Mouse (Mus musculus): ENCODE data around the gene Rgp1.

GRCm38 (mm10) chr4:43613060-43613730, 34.7 kb downstream of the Rgp1 start:
- no peak for TF ChIP-seq CTCF (IDR thresholded peaks at IDR 0.05; ENCODE audit: borderline replicate concordance, control insufficient read depth, extremely low read depth, insufficient read depth, low read length, poor library complexity)
- no peak for TF ChIP-seq POLR2A (IDR thresholded peaks at IDR 0.05; ENCODE audit: control insufficient read depth, extremely low read depth, insufficient read depth, low read length, poor library complexity)
